Mouse (Mus musculus) lung, postnatal 0 days (tissue): ENCODE results near the gene Eps15.

Source experiments
- CTCF ChIP-seq: IDR thresholded peaks from 2 replicates; pipeline ENCODE4 v1.5.1; 2016; ENCODE audit warnings: antibody characterized with exemption, mild to moderate bottlenecking
- EP300 ChIP-seq: IDR thresholded peaks from 2 replicates; pipeline ENCODE4 v1.6.1; 2016; ENCODE audit warnings: antibody characterized with exemption, mild to moderate bottlenecking, control low read depth

DNA sequence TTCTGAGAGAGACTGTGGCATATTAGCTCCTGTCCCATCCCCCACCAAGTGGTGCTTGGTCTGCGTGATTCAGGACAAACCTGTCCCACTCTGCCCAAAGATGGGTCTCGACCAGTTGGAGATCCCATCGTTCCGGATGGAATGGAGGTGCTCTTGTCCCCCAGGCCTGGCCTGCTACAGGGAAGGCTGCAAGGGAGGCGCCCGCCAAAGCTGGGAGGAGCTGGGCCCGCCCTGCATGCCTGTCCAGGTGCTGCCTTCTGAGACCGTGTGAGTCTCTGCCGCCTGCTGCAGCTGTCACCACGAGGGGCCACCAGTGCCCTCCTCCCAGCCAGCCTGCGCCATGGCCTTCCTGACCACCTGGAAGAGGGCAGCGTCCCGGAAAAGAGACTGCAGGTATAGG, 113.8 kb downstream of the Eps15 start:
- TF ChIP-seq EP300 (no peak), CTCF (peak; percentile 42)
